Mouse (Mus musculus) brain, embryonic 14.5 days (tissue): Measurements from ENCODE around the gene Mpp5.

Experiments used
- CTCF ChIP-seq: fragments of 200-500 bp; IDR thresholded peaks from 2 replicates; pipeline ENCODE4 v1.5.1; 2012; ENCODE audit warnings: inconsistent platforms, mild to moderate bottlenecking, moderate library complexity, borderline replicate concordance; ENCODE audit not compliant: insufficient read depth, insufficient read length; ENCODE audit errors: extremely low read depth
- POLR2A ChIP-seq: fragments of 200-500 bp; IDR thresholded peaks from 2 replicates; pipeline ENCODE4 v1.6.1; 2012; ENCODE audit warnings: mild to moderate bottlenecking, inconsistent platforms, borderline replicate concordance; ENCODE audit not compliant: poor library complexity, insufficient read depth, insufficient read length, severe bottlenecking; ENCODE audit errors: extremely low read depth

DNA sequence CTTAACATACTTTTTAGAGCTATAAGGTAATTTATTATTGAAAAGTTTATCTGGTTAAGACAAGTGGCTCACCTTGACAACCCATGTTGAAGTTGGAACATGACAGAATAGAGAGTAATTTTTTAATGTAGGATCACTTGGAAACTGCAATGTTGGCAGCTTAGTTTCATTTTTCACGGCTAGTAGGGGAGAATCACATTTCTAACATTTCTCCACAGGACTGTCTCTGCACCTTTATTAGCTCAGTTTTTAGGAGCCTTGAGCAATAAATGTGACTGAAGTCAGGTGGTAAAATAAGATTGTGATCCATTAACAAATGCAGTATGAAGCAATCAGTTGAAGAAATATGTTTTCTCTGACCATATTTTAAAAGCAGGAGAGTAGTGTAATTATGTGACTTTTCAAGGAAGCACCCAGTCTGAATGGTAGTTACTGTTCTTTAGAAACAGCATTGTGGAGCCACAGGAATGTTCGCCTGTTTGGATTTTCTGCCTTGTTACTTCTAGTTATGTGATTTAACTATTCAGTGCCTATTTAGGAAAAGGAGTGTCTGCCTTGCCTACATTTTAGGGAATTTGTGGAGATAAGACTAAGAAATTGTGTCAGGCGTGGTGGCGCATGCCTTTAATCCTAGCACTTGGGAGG lies 29.8 kb downstream of the Mpp5 start:
- no peak for TF ChIP-seq CTCF
- no peak for TF ChIP-seq POLR2A
